Mouse (Mus musculus) kidney, embryonic 16.5 days (tissue): Measurements from ENCODE around the gene Folr2. TPM values are rescaled to one million over a fixed set of nuclear protein-coding genes. Genes with fewer than 3 reads are reported as not detected.

Source experiments
- ATAC-seq: fragments of 200-750 bp; cut with Nextera tagmentation; 2 replicates; pipeline ENCODE4 v1.8.0; 2017; ENCODE audit warnings: moderate TSS enrichment; ENCODE audit not compliant: low FRiP score, low TSS enrichment
- H3K27ac ChIP-seq: fragments of 300-500 bp; sonication (generic); 2 replicates; pipeline ENCODE4 v1.5.1; 2014; ENCODE audit warnings: low read length
- H3K27me3 ChIP-seq: fragments of 300-500 bp; sonication (generic); 2 replicates; pipeline ENCODE4 v1.6.1; 2014; ENCODE audit warnings: low read length, control low read depth, mixed read lengths; ENCODE audit not compliant: insufficient read depth
- H3K36me3 ChIP-seq: fragments of 300-500 bp; sonication (generic); 2 replicates; pipeline ENCODE4 v1.6.1; 2014; ENCODE audit warnings: low read length, control low read depth, mixed read lengths; ENCODE audit not compliant: insufficient read depth
- H3K4me1 ChIP-seq: fragments of 300-500 bp; sonication (generic); 2 replicates; pipeline ENCODE4 v1.6.1; 2014; ENCODE audit warnings: low read length, control low read depth, mixed read lengths; ENCODE audit not compliant: insufficient read depth
- H3K4me2 ChIP-seq: fragments of 300-500 bp; sonication (generic); replicated peaks from 2 replicates; pipeline ENCODE4 v1.6.1; 2014; ENCODE audit warnings: low read depth, low read length
- H3K4me3 ChIP-seq: fragments of 300-500 bp; sonication (generic); 2 replicates; pipeline ENCODE4 v1.5.1; 2014; ENCODE audit warnings: mild to moderate bottlenecking, low read length
- H3K9ac ChIP-seq: fragments of 300-500 bp; sonication (generic); replicated peaks from 2 replicates; pipeline ENCODE4 v1.6.1; 2014; ENCODE audit warnings: low read length
- H3K9me3 ChIP-seq: fragments of 300-500 bp; sonication (generic); 2 replicates; pipeline ENCODE4 v1.6.1; 2016; ENCODE audit warnings: low read length, control low read depth
- WGBS: fragments of 180-500 bp; shearing (Covaris S2); extraction: QIAGEN DNeasy Blood & Tissue Kit; methylation state at CpG from one replicate; pipeline ENCODE4 v1.1.7; 2014; 5-methylcytosine and 5-hydroxymethylcytosine counted together
- microRNA-seq: library from miRNA; unstranded; fragments of <30 nt; microRNA quantifications from one replicate; pipeline ENCODE4, GENCODE M21; 2016
- polyA plus RNA-seq: library from polyadenylated mRNA; unstranded; fragments of >200 nt; fragmentation: Nextera tagmentation; extraction: Ambion mirVana; gene quantifications from 2 replicates; pipeline ENCODE4 v1.2.1, GENCODE M21; 2015

Gene Folr2
- polyA plus RNA-seq, 1 experiment from 2014 or later, result 1.3 TPM

GRCm38 (mm10) chr7:101817861-101818401 is 39.1 kb downstream of the Folr2 start, which contains the start of gene Phox2a:
Phox2a (plus strand) TSS chr7:101818313.
- peak within 1 kb of the TSS; percentile 55 for H3K4me2 ChIP-seq
- no peak within 1 kb of the TSS for H3K27ac ChIP-seq
- H3K36me3 ChIP-seq, result 0 out of 2 replicates have a peak, but pooled peaks cover 1% of the 10 kb centered on the region
- 0 out of 2 replicates have a peak within 1 kb of the TSS, but pooled peaks have one; percentile 29 for H3K9ac ChIP-seq
- peaks cover 60% of the 10 kb centered on the region for H3K27me3 ChIP-seq
- H3K4me1 ChIP-seq, result peaks cover 26% of the 10 kb centered on the region
- H3K4me3 ChIP-seq, result peak within 1 kb of the TSS; percentile 44
- under 1% methylated on average over 43 of the region's 45 CpGs for WGBS
- no peaks in the 10 kb centered on the region for H3K9me3 ChIP-seq
- ATAC-seq, result no peak

Small RNA genes within 50 kb of the gene (microRNA-seq; reads per million reads assigned to microRNA genes)
- not detected for gene Gm22655

Other genes with a start within 250 kb of the Folr2 start
- gene Clpb, start 193.6 kb downstream of the Folr2 start, polyA plus RNA-seq, result 67.2 and 69.0 TPM in 2 replicates
- gene Phox2a, start 38.9 kb downstream of the Folr2 start, polyA plus RNA-seq, result 0.19 and 0.75 TPM in 2 replicates
- gene Inppl1, start 19.0 kb downstream of the Folr2 start, polyA plus RNA-seq, result 44.2 and 55.6 TPM in 2 replicates
- 76.3 and 77.8 TPM in 2 replicates for gene Anapc15, start 6.5 kb upstream of the Folr2 start, polyA plus RNA-seq
- 82.5 and 98.0 TPM in 2 replicates for gene Folr1, start 13.6 kb upstream of the Folr2 start, polyA plus RNA-seq
- 174 and 183 TPM in 2 replicates for gene Lamtor1, start 48.7 kb upstream of the Folr2 start, polyA plus RNA-seq
- gene Tomt, start 49.2 kb upstream of the Folr2 start, polyA plus RNA-seq, result 0.33 and 0.59 TPM in 2 replicates
- gene Lrrc51, start 76.7 kb upstream of the Folr2 start, polyA plus RNA-seq, result 10.8 and 13.9 TPM in 2 replicates
- 72.1 and 75.6 TPM in 2 replicates for gene Numa1, start 76.9 kb upstream of the Folr2 start, polyA plus RNA-seq
- gene Il18bp, start 161.5 kb upstream of the Folr2 start, polyA plus RNA-seq, result 3.0 and 3.3 TPM in 2 replicates
- 32.7 and 34.1 TPM in 2 replicates for gene Rnf121, start 208.3 kb upstream of the Folr2 start, polyA plus RNA-seq
- 34.4 and 37.5 TPM in 2 replicates for gene Xndc1, start 208.3 kb upstream of the Folr2 start, polyA plus RNA-seq
- gene Xntrpc, start 208.5 kb upstream of the Folr2 start, polyA plus RNA-seq, result 0.99 and 1.4 TPM in 2 replicates
- 0.09 TPM in 1 of 2 replicates, not detected in the other for gene Trpc2, start 225.9 kb upstream of the Folr2 start, polyA plus RNA-seq
- gene Art1, start 244.5 kb upstream of the Folr2 start, polyA plus RNA-seq, result 1.0 and 1.2 TPM in 2 replicates